Mouse (Mus musculus): ENCODE measurements at regions not wholly inside any gene's neighbourhood (a gene's known extent, or its start where the extent isn't known, plus 50 kb on each side); places are given as distances from the start of the nearest gene placed in this dataset.

- Histone ChIP-seq H3K9ac (replicated peaks) (no peak overlapping the region), H3K27ac (replicated peaks) (peak overlapping the region; percentile 34; the same call in 1 of the 2 replicates), H3K9me3 (no peaks in the 10 kb centered on the region), H3K4me1 (no peaks in the 10 kb centered on the region), H3K27me3 (no peaks in the 10 kb centered on the region), H3K4me3 (no peak overlapping the region), H3K4me2 (replicated peaks) (no peak overlapping the region), H3K36me3 (no peaks in the 10 kb centered on the region)
- no peak; the same call in 1 of the 2 replicates for ATAC-seq (replicated peaks)
- WGBS = 69% methylated on average over 2 of the region's 2 CpGs
Measured at GRCm38 (mm10) chr2:149614078-149614939, 209.5 kb downstream of the Cst10 start.

- ATAC-seq (replicated peaks) = no peak
- Histone ChIP-seq H3K4me3 (no peak overlapping the region), H3K9me3 (no peaks in the 10 kb centered on the region), H3K27ac (replicated peaks) (no peak overlapping the region), H3K4me2 (replicated peaks) (no peak overlapping the region), H3K36me3 (no peaks in the 10 kb centered on the region), H3K9ac (replicated peaks) (no peak overlapping the region), H3K27me3 (no peaks in the 10 kb centered on the region), H3K4me1 (no peaks in the 10 kb centered on the region)
- 70% methylated on average over 1 of the region's 1 CpGs for WGBS
Measured at GRCm38 (mm10) chr2:149625626-149626025, 203.4 kb upstream of the Syndig1 start.

DNA sequence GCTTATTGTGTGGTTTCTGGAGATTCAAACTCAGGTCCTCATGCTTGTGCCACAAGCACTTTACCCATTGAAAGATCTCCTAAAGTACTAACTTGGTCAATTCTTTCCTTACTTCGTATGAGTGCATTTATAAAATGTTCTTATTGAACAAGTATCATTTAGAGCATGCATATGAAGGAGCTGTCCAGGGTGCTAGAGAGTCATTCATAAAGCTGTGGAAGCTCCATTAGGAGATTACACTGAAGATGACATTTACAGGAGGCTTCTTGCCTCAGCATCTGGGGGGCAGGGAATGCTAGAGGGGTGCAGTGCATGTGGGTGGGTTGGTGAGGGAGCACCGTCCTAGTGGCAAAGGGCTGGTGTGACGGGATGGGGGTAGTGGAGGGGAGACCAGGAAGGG is 187.8 kb upstream of the Syndig1 start:
- H3K4me3 ChIP-seq = no peak overlapping the region
- H3K36me3 ChIP-seq = no peaks in the 10 kb centered on the region
- no peak overlapping the region for H3K4me2 ChIP-seq (replicated peaks)
- H3K27ac ChIP-seq (replicated peaks) = no peak overlapping the region
- no peaks in the 10 kb centered on the region for H3K9me3 ChIP-seq
- no peak for ATAC-seq (replicated peaks)
- H3K4me1 ChIP-seq = no peaks in the 10 kb centered on the region
- H3K27me3 ChIP-seq = no peaks in the 10 kb centered on the region
- WGBS = 86% methylated on average over 3 of the region's 3 CpGs
- H3K9ac ChIP-seq (replicated peaks) = no peak overlapping the region

DNA sequence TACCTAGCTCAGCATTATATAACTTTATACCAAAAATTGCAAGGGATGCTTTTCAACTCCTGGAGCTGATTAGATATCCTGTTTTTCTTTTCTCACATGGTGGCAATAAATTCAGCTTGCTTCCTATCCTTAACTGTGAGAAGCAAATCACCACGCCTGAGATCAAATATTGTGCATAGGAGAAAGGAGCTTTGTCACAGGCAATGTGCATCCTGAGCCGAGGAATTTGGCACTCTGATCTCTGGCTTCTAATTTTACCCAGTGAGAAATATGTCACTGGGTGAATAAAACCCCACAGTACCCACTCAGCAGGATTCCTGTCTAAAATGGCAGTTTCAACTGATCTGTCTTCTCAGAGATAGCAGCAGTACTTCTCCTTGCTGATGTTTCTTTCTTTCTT is 177.2 kb upstream of the Syndig1 start:
- ATAC-seq (replicated peaks) = no peak
- Histone ChIP-seq H3K4me1 (no peaks in the 10 kb centered on the region), H3K27me3 (no peaks in the 10 kb centered on the region), H3K36me3 (no peaks in the 10 kb centered on the region), H3K4me3 (no peak overlapping the region), H3K4me2 (replicated peaks) (no peak overlapping the region), H3K9ac (replicated peaks) (no peak overlapping the region), H3K27ac (replicated peaks) (no peak overlapping the region), H3K9me3 (no peaks in the 10 kb centered on the region)
- WGBS = 50% methylated on average over 2 of the region's 2 CpGs

- WGBS = 37% methylated on average over 5 of the region's 5 CpGs
- no peak overlapping the region for H3K27ac ChIP-seq (replicated peaks)
- H3K4me1 ChIP-seq = no peaks in the 10 kb centered on the region; the same call in 1 of the 2 replicates
- no peak overlapping the region for H3K9ac ChIP-seq (replicated peaks)
- H3K4me3 ChIP-seq = no peak overlapping the region
- no peak for ATAC-seq (replicated peaks)
- no peaks in the 10 kb centered on the region for H3K27me3 ChIP-seq
- no peak overlapping the region for H3K4me2 ChIP-seq (replicated peaks)
- H3K36me3 ChIP-seq = no peaks in the 10 kb centered on the region
- no peaks in the 10 kb centered on the region for H3K9me3 ChIP-seq
Measured at GRCm38 (mm10) chr2:149661086-149661485, 167.9 kb upstream of the Syndig1 start.

DNA sequence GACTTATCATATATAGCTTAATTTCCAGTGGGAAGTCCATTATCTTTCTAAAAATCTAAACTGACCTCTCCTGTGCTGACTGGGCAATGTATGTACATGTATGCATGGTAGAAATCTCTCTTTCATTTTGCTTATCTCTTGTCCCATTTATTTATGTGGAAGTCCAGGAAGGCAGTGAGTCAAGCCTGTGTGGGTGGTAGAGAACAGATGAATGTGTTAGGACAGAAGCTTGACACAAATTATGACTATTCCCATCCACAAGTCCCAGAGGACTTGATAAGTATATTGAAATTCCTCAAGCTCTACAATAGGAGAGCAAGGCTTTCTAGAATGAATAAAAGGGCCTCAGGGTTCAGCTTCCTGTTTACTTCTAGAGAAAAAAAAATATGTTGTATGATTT is 164.6 kb upstream of the Syndig1 start:
- no peak overlapping the region for H3K27ac ChIP-seq (replicated peaks)
- H3K4me1 ChIP-seq = peaks cover 2% of the 10 kb centered on the region; the same call in 1 of the 2 replicates
- no peak overlapping the region for H3K9ac ChIP-seq (replicated peaks)
- no peak overlapping the region for H3K4me2 ChIP-seq (replicated peaks)
- no peak overlapping the region for H3K4me3 ChIP-seq
- H3K36me3 ChIP-seq = no peaks in the 10 kb centered on the region
- H3K9me3 ChIP-seq = no peaks in the 10 kb centered on the region
- no peaks in the 10 kb centered on the region for H3K27me3 ChIP-seq
- ATAC-seq (replicated peaks) = no peak

- H3K27me3 ChIP-seq = no peaks in the 10 kb centered on the region
- peaks cover 2% of the 10 kb centered on the region; the same call in 1 of the 2 replicates for H3K4me1 ChIP-seq
- no peaks in the 10 kb centered on the region for H3K36me3 ChIP-seq
- H3K27ac ChIP-seq (replicated peaks) = no peak overlapping the region; the same call in 1 of the 2 replicates
- no peak overlapping the region for H3K4me2 ChIP-seq (replicated peaks)
- no peaks in the 10 kb centered on the region for H3K9me3 ChIP-seq
- WGBS = 40% methylated on average over 3 of the region's 3 CpGs
- peak; percentile 87 for ATAC-seq (replicated peaks)
- no peak overlapping the region for H3K9ac ChIP-seq (replicated peaks)
- no peak overlapping the region for H3K4me3 ChIP-seq
Measured at GRCm38 (mm10) chr2:149666412-149666811, 162.6 kb upstream of the Syndig1 start.

- Histone ChIP-seq H3K4me2 (replicated peaks) (no peak overlapping the region), H3K9me3 (no peaks in the 10 kb centered on the region), H3K27me3 (no peaks in the 10 kb centered on the region), H3K36me3 (no peaks in the 10 kb centered on the region), H3K9ac (replicated peaks) (no peak overlapping the region), H3K27ac (replicated peaks) (no peak overlapping the region), H3K4me3 (no peak overlapping the region), H3K4me1 (no peaks in the 10 kb centered on the region)
- peak; percentile 66 for ATAC-seq (replicated peaks)
- 13% methylated on average over 1 of the region's 1 CpGs for WGBS
Measured at GRCm38 (mm10) chr2:149671870-149672269, 157.1 kb upstream of the Syndig1 start.

- Histone ChIP-seq H3K4me1 (no peaks in the 10 kb centered on the region), H3K9me3 (no peaks in the 10 kb centered on the region), H3K36me3 (no peaks in the 10 kb centered on the region), H3K27ac (replicated peaks) (no peak overlapping the region), H3K4me2 (replicated peaks) (no peak overlapping the region), H3K9ac (replicated peaks) (no peak overlapping the region), H3K27me3 (no peaks in the 10 kb centered on the region), H3K4me3 (no peak overlapping the region)
- peak; percentile 69 for ATAC-seq (replicated peaks)
- WGBS = 29% methylated on average over 2 of the region's 2 CpGs
Measured at GRCm38 (mm10) chr2:149679822-149680459, 149.1 kb upstream of the Syndig1 start.

GRCm38 (mm10) chr2:149722342-149722741 is 106.7 kb upstream of the Syndig1 start:
- Histone ChIP-seq H3K9me3 (no peaks in the 10 kb centered on the region), H3K4me2 (replicated peaks) (no peak overlapping the region), H3K36me3 (no peaks in the 10 kb centered on the region), H3K27ac (replicated peaks) (no peak overlapping the region), H3K27me3 (no peaks in the 10 kb centered on the region), H3K9ac (replicated peaks) (no peak overlapping the region), H3K4me3 (no peak overlapping the region), H3K4me1 (no peaks in the 10 kb centered on the region)
- WGBS = 89% methylated on average over 3 of the region's 3 CpGs
- ATAC-seq (replicated peaks) = no peak

DNA sequence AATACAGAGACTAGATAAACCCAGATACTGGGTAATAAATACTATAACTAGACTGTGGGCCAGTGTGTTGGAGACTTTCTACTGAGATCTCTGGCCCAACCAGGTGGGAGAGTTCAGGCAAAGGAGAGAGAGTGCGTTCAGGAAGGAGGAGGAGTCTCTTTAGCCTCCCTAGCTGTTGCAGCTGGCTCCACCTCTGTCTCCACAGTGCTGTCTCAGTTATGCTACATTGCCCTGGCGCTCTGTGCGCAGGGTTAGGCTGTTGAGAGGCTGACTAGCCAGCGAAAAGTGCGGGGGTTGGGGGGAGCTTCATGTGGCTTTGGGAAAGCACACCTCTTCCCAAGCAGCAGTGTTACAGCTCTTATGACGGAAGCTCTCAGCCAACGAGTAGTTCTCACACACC is 104.7 kb upstream of the Syndig1 start:
- Histone ChIP-seq H3K4me3 (no peak overlapping the region), H3K9me3 (no peaks in the 10 kb centered on the region), H3K9ac (replicated peaks) (no peak overlapping the region), H3K27me3 (no peaks in the 10 kb centered on the region), H3K4me2 (replicated peaks) (no peak overlapping the region), H3K4me1 (no peaks in the 10 kb centered on the region), H3K36me3 (no peaks in the 10 kb centered on the region), H3K27ac (replicated peaks) (no peak overlapping the region)
- no peak for ATAC-seq (replicated peaks)
- WGBS = 18% methylated on average over 7 of the region's 7 CpGs

DNA sequence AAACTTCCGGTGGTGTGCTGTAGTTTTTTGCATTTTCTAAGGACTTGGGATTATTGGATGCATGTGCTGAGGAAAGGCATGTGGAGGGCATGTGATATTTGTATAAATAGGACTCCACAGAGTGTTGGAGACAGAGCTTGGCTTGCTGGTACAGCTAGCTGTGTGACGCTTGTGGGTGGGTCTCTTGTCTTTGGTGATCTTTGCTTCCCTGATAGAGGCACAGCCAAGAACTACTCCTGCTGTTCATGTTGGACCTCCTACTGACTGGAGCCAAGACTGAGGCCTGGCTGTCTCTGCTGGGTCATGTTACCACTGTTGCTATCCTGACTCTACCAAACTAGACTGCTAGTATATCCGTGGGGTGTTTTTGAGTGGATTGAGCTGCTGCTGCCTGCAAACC is 103.1 kb upstream of the Syndig1 start:
- Histone ChIP-seq H3K9ac (replicated peaks) (no peak overlapping the region), H3K36me3 (no peaks in the 10 kb centered on the region), H3K9me3 (no peaks in the 10 kb centered on the region), H3K4me1 (no peaks in the 10 kb centered on the region), H3K4me2 (replicated peaks) (no peak overlapping the region), H3K27me3 (no peaks in the 10 kb centered on the region), H3K27ac (replicated peaks) (no peak overlapping the region), H3K4me3 (no peak overlapping the region)
- 89% methylated on average over 3 of the region's 3 CpGs for WGBS
- no peak for ATAC-seq (replicated peaks)

All from forebrain, embryonic 15.5 days (tissue).